Comparison of ENCODE assay signal across 10 mouse cellular contexts in the genomic region with DNA sequence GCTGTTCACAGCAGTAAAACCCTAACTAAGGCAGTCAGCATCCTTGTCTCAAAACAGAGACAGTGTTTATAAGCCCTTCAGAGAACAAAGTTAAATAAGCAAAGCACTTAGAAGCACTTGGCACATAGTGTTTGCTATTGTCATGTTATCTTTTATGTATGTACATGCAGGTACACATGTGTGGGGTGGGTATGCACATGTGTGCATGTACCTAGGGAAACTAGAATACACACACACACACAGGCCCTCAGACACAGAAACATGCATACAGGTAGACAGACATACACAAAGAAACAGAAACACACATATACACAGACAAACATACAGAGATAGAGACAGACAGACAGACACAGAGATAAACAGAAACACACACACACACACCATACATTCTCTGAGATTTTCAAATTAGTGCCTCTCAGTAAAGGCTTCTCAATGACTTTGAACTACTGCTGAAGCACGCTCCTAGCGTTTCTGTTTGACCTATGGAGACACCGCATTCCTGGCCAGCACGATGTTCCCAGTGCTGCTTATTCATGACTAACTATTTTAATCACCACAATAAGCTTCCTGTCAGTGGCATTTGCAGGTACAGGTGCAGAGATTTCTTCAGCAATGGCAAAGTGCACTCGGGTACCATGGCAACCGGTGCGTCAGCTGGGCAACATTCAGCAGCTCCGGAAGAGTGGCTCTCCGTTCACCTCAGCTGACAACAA.
DNase-seq lines count a peak whose midpoint lies in the region; ATAC-seq and TF ChIP-seq lines count a peak whose summit lies in the region.
"Had no signal": no experiment of that assay in that cellular context is flagged by ENCODE, and none has a peak within 500 bp of the region (broad histone marks: within the 10 kb centered on the region; RNA-seq: fewer than 3 reads in every experiment).

No protein-coding gene starts in this region.

- no peak overlapping the region for H3K27ac ChIP-seq in forebrain, embryonic 11.5 days (ENCODE audit: low read depth, low read length)
- no peak overlapping the region for H3K27ac ChIP-seq in forebrain, embryonic 10.5 days
- H3K27ac ChIP-seq in hindbrain, embryonic 11.5 days (ENCODE audit: low read depth, low read length), result no peak overlapping the region
- no peak overlapping the region for H3K27ac ChIP-seq in layer of hippocampus, adult 2 months
- peak overlapping the region; percentile 85 for H3K27ac ChIP-seq in midbrain, postnatal 0 days (ENCODE audit: low read depth, low read length)
- H3K27ac ChIP-seq: lung, embryonic 15.5 days had no signal

- H3K4me3 ChIP-seq in forebrain, embryonic 11.5 days (ENCODE audit: low read depth, low read length), result no peak overlapping the region
- H3K4me3 ChIP-seq in forebrain, embryonic 10.5 days, result no peak overlapping the region
- H3K4me3 ChIP-seq in hindbrain, embryonic 11.5 days (ENCODE audit: low read depth, low read length), result no peak overlapping the region
- H3K4me3 ChIP-seq in layer of hippocampus, adult 2 months, result no peak overlapping the region
- H3K4me3 ChIP-seq in midbrain, postnatal 0 days (ENCODE audit: low read depth, low read length), result 0 out of 2 replicates have a peak overlapping the region, but pooled peaks have one; percentile 6
- H3K4me3 ChIP-seq: lung, embryonic 15.5 days had no signal

- 80% methylated on average over 9 of the region's 9 CpGs for WGBS in forebrain, embryonic 11.5 days
- 86% methylated on average over 9 of the region's 9 CpGs for WGBS in forebrain, embryonic 10.5 days
- WGBS in hindbrain, embryonic 11.5 days, result 79% methylated on average over 9 of the region's 9 CpGs
- WGBS in midbrain, postnatal 0 days, result 35% methylated on average over 9 of the region's 9 CpGs

- no peak for DNase-seq in forebrain, embryonic 11.5 days (ENCODE audit: low spot score)
- no peak for DNase-seq in forebrain, embryonic 10.5 days (ENCODE audit: extremely low spot score, low spot score)
- peak; percentile 5 for DNase-seq in hindbrain, embryonic 11.5 days (ENCODE audit: low spot score)
- peak; percentile 34 to 35 for DNase-seq in layer of hippocampus, adult 2 months (ENCODE audit: low spot score in 2 of 2)
- DNase-seq in midbrain, postnatal 0 days (ENCODE audit: low spot score), result peak; percentile 76
- no peak for DNase-seq in liver
- DNase-seq in heart, adult 8-10 months (ENCODE audit: low spot score), result no peak
- DNase-seq: spleen, adult 18-20 months had no signal

- no peak for TF ChIP-seq CTCF in layer of hippocampus, adult 2 months (conservative IDR thresholded peaks at IDR 0.05)
- TF ChIP-seq CTCF in midbrain, postnatal 0 days (IDR thresholded peaks at IDR 0.05), result no peak

- H3K4me2 ChIP-seq in forebrain, embryonic 11.5 days (ENCODE audit: low read depth, low read length, severe bottlenecking), result no peak overlapping the region
- no peak overlapping the region for H3K4me2 ChIP-seq in hindbrain, embryonic 11.5 days (replicated peaks; ENCODE audit: low read depth, low read length)
- H3K4me2 ChIP-seq in midbrain, postnatal 0 days (ENCODE audit: low read depth, low read length, poor library complexity, severe bottlenecking), result no peak overlapping the region
- H3K4me2 ChIP-seq: lung, embryonic 15.5 days had no signal

- H3K27me3 ChIP-seq in forebrain, embryonic 11.5 days (ENCODE audit: control insufficient read depth, insufficient read depth, low read length), result no peaks in the 10 kb centered on the region
- H3K27me3 ChIP-seq in forebrain, embryonic 10.5 days (ENCODE audit: poor library complexity, severe bottlenecking), result no peaks in the 10 kb centered on the region
- H3K27me3 ChIP-seq in hindbrain, embryonic 11.5 days (ENCODE audit: control insufficient read depth, insufficient read depth, low read length), result no peaks in the 10 kb centered on the region
- no peaks in the 10 kb centered on the region for H3K27me3 ChIP-seq in midbrain, postnatal 0 days (ENCODE audit: insufficient read depth, low read length)
- H3K27me3 ChIP-seq: lung, embryonic 15.5 days had no signal

- H3K9me3 ChIP-seq in forebrain, embryonic 11.5 days (ENCODE audit: control insufficient read depth, low read length), result no peaks in the 10 kb centered on the region
- H3K9me3 ChIP-seq in forebrain, embryonic 10.5 days, result no peaks in the 10 kb centered on the region
- no peaks in the 10 kb centered on the region for H3K9me3 ChIP-seq in hindbrain, embryonic 11.5 days (ENCODE audit: control insufficient read depth, low read length)
- no peaks in the 10 kb centered on the region for H3K9me3 ChIP-seq in midbrain, postnatal 0 days (ENCODE audit: low read length)
- H3K9me3 ChIP-seq: lung, embryonic 15.5 days had no signal

- H3K9ac ChIP-seq in forebrain, embryonic 11.5 days (ENCODE audit: low read length), result no peak overlapping the region
- no peak overlapping the region for H3K9ac ChIP-seq in hindbrain, embryonic 11.5 days (ENCODE audit: low read depth, low read length)
- no peak overlapping the region for H3K9ac ChIP-seq in midbrain, postnatal 0 days (replicated peaks; ENCODE audit: low read length, poor library complexity, severe bottlenecking)
- H3K9ac ChIP-seq: lung, embryonic 15.5 days had no signal

- no peaks in the 10 kb centered on the region for H3K4me1 ChIP-seq in forebrain, embryonic 11.5 days (replicated peaks; ENCODE audit: control insufficient read depth, insufficient read depth, low read length)
- H3K4me1 ChIP-seq in forebrain, embryonic 10.5 days, result 0 out of 2 replicates have a peak, but pooled peaks cover 10% of the 10 kb centered on the region
- no peaks in the 10 kb centered on the region for H3K4me1 ChIP-seq in hindbrain, embryonic 11.5 days (replicated peaks; ENCODE audit: control insufficient read depth, insufficient read depth, low read length)
- H3K4me1 ChIP-seq in midbrain, postnatal 0 days (ENCODE audit: insufficient read depth, low read length), result peaks cover 8% of the 10 kb centered on the region; the same call in 1 of the 2 replicates
- H3K4me1 ChIP-seq: lung, embryonic 15.5 days had no signal

- H3K36me3 ChIP-seq in forebrain, embryonic 11.5 days (ENCODE audit: control insufficient read depth, insufficient read depth, low read length), result no peaks in the 10 kb centered on the region
- no peaks in the 10 kb centered on the region for H3K36me3 ChIP-seq in forebrain, embryonic 10.5 days (replicated peaks)
- no peaks in the 10 kb centered on the region for H3K36me3 ChIP-seq in hindbrain, embryonic 11.5 days (ENCODE audit: control insufficient read depth, insufficient read depth, low read length)
- H3K36me3 ChIP-seq in midbrain, postnatal 0 days (ENCODE audit: insufficient read depth, low read length), result no peaks in the 10 kb centered on the region
- H3K36me3 ChIP-seq: lung, embryonic 15.5 days had no signal

- peak; percentile 15; the same call in 1 of the 2 replicates for ATAC-seq in forebrain, embryonic 11.5 days (replicated peaks; ENCODE audit: low FRiP score)
- no peak for ATAC-seq in hindbrain, embryonic 11.5 days (ENCODE audit: low FRiP score)
- ATAC-seq in midbrain, postnatal 0 days (ENCODE audit: low FRiP score), result peak; percentile 85
- no peak for ATAC-seq in monocyte, adult 5-6 weeks (replicated peaks; ENCODE audit: insufficient number of reproducible peaks, low FRiP score, low TSS enrichment, poor library complexity, severe bottlenecking)

Comparison
In these comparisons a context has a peak if more than half of its experiments do, and no peak if none do; other contexts are left out.
1. ATAC-seq: peak in forebrain, embryonic 11.5 days (single experiment) and midbrain, postnatal 0 days (single experiment); none in hindbrain, embryonic 11.5 days (single experiment) and monocyte, adult 5-6 weeks (single experiment).
2. DNase-seq: peak in hindbrain, embryonic 11.5 days (single experiment), layer of hippocampus, adult 2 months (2 of 2) and midbrain, postnatal 0 days (single experiment); none in forebrain, embryonic 11.5 days (single experiment), forebrain, embryonic 10.5 days (single experiment), liver (single experiment) and heart, adult 8-10 months (single experiment).